Mouse (Mus musculus): ENCODE results near the gene Alox12b.

DNA sequence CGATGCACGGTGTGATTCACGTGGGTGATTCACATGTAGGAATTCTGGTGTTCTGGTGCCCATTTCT is 31.1 kb upstream of the Alox12b start, which contains the start of gene Aloxe3:
- no peak for TF ChIP-seq EP300 (IDR thresholded peaks at IDR 0.05; ENCODE audit: insufficient read depth, low read depth, low read length)
- TF ChIP-seq CTCF (IDR thresholded peaks at IDR 0.05; ENCODE audit: low read depth, low read length), result no peak

All from ES-Bruce4 (cell line).